Mouse (Mus musculus) ovary, postnatal 10 days (tissue): ENCODE data around the gene Cyp4f40.
"Not testable (repeated sequence)": the region's sequence is repeated elsewhere in the genome, so short reads cannot be mapped to it uniquely, and the experiment has no call there.

ENCODE experiments used
- DNase-seq: peaks from one replicate; pipeline ENCODE4 v3.0.0; 2022; ENCODE audit warnings: low spot score

The Cyp4f40 gene

DNA sequence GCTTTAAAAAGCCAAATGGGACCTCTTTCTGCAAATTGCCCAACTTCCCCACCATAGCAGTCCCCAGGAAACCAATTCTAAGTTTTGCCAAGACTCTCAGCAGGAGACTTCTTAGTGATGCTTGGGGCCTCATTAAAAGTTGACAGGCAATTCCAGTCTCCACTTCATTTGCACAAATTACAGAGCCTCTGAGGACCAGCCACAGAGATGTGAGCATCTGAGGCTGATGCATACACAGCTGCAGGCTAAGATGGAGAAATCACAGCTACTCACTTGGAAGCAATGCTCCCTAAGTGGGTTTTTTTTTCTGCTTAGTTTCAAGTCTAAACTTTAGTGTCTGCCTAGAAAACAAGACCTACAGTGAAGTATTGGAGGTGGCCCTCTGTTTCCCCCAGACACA is 51.8 kb downstream of the Cyp4f40 start:
- DNase-seq: not testable (repeated sequence)

DNA sequence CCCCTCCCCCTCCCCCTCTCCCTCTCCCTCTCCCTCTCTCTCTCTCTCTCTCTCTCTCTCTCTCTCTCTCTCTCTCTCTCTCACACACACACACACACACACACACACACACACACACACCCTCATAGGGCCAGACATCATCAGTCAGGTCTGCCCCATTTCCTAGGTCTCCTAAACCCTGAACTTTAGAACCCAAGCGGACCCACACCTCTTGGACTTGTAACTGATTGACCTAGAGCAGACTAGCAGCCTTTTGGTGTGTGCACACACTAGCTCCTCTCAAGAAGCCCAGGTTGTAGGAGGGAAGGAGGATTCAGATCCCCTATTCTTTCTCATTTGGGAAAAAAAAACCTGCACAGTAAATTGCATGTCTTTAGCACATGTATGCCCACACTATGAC is 63.5 kb downstream of the Cyp4f40 start:
- DNase-seq: not testable (repeated sequence)

DNA sequence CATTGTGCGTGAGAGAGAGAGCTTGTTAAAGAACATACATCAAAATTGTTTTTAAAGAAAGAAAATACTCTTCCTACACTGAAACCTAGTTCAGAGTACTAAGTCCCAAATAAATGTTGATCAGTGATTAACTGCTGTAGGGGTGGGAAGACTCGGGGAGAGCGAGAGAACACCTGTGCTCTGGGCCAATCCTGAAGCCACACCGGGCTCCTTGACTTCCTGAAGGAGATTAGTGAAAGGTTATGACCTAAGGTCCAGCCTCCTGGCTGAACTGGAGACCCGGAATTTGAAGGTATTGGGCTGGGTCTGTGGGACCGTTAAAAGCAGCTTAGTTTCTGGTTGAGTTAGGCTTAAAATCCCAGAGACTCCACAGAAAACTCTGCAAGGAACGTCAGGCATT is 64.1 kb downstream of the Cyp4f40 start:
- no peak for DNase-seq

DNA sequence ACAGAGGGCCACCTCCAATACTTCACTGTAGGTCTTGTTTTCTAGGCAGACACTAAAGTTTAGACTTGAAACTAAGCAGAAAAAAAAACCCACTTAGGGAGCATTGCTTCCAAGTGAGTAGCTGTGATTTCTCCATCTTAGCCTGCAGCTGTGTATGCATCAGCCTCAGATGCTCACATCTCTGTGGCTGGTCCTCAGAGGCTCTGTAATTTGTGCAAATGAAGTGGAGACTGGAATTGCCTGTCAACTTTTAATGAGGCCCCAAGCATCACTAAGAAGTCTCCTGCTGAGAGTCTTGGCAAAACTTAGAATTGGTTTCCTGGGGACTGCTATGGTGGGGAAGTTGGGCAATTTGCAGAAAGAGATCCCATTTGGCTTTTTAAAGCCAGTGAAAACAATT is 67.7 kb downstream of the Cyp4f40 start:
- not testable (repeated sequence) for DNase-seq
